Mouse (Mus musculus): ENCODE measurements around the gene Parp16.
"Not testable (repeated sequence)": the region's sequence is repeated elsewhere in the genome, so short reads cannot be mapped to it uniquely, and the experiment has no call there.

Gene Parp16

DNA sequence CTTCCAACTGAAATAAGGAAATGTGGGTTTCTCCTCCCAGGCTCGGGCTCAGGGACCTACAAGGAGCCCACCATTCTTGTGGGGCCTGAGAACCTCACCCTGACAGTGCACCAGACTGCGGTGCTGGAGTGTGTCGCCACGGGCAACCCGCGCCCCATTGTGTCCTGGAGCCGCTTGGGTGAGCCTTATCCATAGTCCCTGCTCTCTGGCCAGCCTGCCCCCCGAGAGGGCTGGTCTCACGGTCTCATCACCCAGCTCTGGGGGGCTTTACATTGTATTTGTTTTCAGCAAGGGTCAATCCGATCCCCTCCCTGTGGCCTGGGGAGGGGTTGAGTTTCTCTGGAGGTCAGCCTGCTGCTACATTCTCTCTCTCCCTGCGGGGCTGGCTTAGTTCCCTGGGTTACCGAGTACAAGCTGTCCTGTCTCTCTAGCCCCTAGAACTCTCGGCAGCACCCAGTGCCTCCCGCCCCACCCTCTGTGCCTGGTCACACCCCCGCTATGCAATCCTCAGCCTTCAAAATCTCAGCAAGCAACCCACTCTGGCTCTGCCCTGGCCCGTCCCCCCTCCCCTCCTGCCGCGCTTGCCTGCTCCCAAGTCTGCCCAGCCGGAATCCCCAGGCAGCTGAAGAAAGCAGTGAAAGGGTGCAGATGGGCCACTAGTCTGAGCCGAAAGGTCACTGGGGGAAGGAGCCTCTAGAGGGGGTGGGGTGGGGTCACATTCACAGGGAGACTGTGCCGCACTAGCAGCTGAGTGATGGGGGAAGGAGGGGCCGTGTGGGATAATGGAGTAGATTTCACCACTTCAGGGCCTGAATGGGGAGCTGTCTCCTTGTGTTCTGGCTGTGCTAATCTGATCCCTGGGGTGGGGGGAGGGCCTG lies 16.6 kb upstream of the Parp16 start:
- DNase-seq: peak; percentile 91

DNA sequence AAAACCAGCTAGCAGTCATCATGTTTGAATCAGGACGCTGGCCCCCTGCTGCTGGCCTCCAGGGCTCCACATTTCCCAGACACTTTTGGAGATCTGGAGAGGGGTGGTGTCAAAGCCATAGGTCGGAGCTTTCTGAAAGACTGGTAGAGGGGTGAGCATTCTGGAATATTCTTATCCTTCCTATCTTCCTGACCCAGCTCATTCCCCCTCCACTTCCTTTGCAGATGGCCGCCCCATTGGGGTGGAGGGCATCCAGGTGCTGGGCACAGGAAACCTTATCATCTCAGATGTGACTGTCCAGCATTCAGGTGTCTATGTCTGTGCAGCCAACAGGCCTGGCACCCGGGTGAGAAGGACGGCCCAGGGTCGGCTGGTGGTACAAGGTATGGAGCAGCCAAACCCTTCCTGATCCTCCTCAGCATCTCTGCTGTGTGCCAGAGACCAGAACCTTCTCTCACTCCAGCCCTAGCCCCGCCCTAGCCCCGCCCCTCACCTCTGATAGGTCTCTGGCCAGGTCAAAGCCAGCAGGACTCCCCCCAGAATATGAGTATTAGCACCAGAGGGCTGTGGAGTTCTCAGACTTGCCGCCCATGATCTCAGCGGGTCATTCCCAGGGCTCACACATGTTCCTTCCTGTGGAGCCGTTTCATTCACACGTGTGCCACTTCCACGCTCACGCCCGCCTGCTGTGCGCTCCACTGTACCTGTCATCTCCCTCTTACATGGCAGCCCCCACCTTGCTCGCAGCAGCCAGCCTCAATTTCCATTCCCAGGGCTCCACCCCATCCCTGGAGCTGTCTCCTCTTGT lies 15.1 kb upstream of the Parp16 start:
- no peak for DNase-seq

- peak; percentile 93 for DNase-seq
These were observed 6.6 kb upstream of the Parp16 start for GRCm38 (mm10) chr9:65188599-65188998.

DNA sequence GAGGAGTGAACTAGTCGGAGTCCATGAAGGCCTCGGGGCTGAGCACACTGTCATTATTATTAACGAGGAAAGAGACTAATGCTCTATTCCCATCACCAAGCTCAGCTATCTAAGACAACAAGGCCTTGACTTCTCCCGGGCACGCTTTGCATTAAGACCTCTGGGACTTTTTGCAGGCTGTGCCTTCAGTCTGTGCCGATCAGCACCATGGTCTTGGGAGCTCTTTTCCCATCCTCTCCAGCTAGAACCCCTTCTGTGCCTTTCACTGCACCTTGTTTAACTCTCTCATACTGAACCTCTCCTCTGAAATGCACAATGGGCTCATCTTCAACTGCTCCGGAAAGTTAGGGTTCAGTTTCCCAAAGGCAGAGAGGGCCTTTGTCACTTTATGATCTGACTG lies 4.8 kb upstream of the Parp16 start:
- no peak for DNase-seq

GRCm38 (mm10) chr9:65191389-65191754 lies 3.8 kb upstream of the Parp16 start:
- DNase-seq: peak; percentile 74

DNA sequence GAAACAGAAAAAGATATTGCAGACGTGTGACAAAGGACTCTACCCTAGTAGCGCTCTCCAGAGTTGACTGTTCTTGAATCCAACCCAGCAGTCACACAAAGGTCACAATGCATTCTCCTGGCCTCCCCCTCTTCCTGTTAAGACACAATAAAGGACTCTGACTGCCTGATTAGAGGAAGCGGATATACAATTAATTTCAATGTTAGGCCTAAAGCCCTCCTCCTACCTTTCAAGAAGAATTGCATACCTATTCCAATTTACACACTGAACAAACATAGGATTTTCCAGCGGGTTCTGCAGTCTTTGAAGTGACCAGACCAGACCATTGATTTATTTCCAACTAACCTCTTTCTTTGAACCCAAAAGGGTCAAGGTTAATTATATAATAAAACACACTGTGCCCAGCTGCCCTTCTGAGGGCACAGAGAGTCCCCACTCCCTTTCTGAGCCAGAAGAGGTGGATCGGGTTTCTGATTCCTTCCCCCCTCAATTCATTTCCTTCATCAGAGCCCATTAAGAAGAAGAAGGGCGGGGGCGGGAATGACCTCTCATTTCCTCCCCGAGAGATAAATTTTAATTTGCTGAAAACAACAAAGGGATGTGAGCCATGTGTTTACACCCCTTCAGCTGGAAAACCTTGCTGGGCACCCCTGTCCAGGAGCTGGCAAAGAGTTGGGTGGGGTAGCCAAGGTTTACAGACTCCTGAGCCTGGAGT lies 3.2 kb upstream of the Parp16 start:
- peak; percentile 73 for DNase-seq

DNA sequence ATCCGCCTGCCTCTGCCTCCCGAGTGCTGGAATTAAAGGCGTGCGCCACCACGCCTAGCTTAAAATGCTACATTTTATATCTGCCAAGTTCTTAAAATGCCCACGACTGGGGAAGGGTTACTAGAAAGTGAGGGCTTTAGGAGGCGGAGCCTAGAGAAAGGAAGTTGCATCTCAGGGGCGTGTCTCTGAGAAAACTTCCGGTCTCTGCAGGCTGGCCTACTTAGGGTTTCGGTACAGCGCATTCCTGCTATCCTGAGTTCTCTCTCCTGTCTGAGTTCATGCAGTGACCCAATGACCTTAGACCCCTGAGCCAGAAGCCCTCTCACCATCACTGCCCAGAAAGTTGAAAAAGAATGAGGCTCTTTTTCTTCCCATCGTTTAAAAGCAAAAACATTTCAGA lies 1.9 kb upstream of the Parp16 start:
- DNase-seq: no peak

DNA sequence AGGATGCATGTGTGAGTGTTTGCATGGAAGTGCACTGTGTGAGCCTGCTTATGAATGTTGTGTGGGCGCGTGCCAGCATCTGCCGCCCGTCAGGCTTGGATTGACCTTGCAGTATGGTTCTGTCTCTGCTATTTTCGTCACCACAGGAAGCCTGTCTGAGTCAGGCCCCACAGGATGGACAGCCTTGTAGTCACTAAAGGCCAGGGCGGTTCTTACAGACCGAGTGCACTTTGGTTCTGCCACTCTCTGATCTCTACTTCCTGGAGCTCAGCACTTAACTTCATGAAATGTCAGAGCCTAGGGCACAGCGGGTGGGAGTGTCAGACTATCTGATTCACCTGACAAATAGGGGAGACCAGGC lies 448 bp downstream of the Parp16 start:
- DNase-seq: no peak

DNA sequence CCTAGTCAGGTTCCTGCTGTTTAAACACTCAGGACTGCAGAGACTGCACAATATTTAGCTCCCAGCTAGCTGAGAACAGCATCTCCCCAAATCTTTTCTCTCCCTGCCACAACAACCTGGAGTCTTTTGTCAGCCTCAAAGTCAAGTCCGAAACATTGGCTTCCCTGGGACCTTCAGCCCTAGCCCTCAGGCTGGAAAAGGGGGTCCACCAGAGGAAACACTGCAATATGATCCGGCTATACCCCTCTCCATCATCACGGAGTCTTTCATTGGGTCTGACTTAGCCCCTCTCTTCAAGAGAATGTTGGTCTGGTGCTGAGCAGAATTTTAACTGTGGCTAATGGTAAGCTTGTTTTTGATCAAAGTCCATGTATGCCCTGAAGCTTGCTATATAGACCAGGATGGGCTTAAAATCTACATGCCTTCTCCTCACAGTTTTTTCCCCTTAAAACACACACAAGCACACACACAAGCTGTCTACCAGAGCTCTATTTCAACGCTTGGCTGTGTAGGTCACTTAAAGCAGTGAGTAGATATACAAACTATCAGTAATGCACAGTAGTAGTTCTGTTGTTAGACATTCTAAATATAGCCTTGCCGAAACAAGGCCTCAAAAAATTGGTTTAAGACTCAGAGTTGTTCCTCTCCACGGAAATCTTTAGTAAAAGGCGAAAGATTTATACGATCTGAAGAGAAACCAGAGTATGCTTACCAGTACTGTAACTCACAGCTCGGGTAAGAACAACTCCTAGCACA lies 1.0 kb downstream of the Parp16 start:
- DNase-seq: peak; percentile 90

DNA sequence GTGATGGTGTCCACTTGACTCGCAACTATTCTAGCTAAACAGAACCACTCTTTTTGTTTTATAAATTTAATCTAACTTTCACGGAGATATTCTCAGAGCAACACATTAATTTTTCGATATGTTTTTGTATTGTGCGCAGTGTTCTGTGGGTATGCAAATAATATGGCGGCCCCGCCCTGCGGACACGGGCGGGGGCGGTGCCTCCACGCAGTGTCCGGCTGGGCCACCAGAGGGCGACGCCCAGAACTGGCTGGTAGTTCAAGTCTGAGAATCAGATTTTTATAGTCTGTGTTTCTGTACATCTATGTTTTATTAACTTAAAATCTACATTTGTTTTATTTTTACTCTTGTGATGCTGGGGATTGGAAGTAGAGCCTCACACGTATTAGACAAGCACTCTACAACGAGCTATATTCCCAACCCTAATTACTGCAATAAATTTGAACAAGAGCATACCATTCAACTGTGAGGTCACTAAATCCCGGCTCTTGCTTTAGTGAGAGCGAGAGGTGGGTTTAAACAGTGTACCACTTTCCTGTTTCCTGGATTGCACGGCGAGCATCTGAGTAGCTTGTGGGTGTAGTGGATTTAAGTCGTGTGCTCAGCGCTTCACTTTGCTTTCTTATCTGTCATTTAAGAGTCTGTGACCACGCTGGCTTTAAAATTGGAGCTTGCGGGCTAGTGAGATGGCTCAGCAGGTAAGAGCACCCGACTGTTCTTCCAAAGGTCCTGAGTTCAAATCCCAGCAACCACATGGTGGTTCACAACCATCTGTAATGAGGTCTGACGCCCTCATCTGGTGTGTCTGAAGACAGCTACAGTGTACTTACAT lies 1.8 kb downstream of the Parp16 start:
- peak; percentile 94 for DNase-seq

- DNase-seq: no peak
These were observed 2.7 kb downstream of the Parp16 start for GRCm38 (mm10) chr9:65197826-65198225.

DNA sequence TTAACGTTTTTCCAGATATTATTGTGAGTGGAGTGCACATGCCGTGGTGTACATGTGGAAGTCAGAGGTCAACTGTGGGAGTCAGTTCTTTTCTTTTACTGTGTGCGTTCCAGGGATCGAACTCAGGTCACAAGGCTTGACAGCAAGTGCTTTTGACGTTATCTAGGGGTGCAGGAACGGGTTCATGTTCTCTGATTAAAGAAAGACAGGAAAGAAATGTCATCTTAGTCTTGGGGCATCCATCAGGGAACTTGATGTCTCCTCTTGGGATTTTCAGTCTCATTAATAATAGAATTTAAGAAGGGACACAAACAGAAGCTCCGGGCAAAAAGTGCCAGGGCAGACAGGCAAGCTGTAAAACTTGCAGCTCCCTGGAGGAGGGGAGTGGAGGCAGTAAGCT lies 4.6 kb downstream of the Parp16 start:
- no peak for DNase-seq

GRCm38 (mm10) chr9:65200606-65201005 lies 5.5 kb downstream of the Parp16 start:
- DNase-seq: no peak

DNA sequence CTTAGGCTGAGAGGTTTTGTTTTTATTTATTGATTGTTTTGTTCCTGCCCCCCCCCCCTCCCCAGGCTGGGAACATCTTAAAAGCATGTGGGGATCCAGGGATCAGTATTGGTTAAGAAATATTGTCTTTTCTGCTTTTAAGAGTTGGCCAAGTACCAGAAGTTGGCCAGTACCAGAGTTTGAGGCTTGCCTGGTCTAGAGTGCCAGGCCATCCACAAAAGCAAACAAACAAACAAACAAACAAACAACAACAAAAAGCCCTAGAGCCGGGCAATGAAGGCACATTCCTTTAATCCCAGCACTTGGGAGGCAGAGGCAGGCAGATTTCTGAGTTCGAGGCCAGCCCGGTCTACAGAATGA lies 5.8 kb downstream of the Parp16 start:
- no peak for DNase-seq

- DNase-seq: peak; percentile 93
These were observed 6.4 kb downstream of the Parp16 start for GRCm38 (mm10) chr9:65201381-65202164.

- DNase-seq: no peak
These were observed 7.1 kb downstream of the Parp16 start for GRCm38 (mm10) chr9:65202165-65202754.

GRCm38 (mm10) chr9:65205049-65205815 lies 10.1 kb downstream of the Parp16 start:
- no peak for DNase-seq

DNA sequence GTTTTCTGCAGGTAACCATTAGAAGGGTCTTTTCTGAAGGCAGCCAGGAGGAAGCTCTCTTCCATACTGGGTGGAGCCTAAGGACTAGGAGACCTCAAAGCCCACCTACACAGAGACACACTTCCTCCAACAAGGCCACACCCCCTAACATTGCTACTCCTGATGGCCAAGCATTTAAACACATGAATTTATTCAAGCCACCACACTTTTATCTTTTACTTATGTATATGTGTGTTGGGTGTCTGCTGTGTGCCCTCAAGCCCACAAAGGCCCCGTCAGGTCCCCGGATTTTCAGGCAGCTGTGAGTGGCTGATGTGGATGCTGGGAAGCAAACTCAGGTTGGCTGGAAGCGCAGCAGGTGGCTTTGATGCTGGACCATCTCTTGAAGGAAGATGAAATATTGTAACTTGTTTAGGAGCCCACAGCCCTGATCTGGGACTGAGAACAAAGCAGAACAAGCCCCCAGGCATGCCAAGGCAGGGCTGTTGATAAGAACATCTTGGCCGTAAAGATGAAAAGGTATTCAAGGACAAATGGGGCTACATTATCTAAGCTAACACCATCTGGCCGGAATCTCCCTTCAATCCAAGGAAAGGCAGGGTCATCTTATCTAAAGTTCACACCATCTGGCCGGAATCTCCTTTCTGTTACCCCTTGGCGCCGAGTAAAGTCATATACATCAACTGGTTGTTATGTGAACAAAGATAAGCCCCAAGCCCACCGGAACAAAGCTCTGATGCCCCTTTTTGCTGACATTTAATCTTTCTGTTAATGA lies 12.1 kb downstream of the Parp16 start:
- not testable (repeated sequence) for DNase-seq
